Mouse (Mus musculus): Measurements from ENCODE around the gene Adtrp. TPM values are rescaled to one million over a fixed set of nuclear protein-coding genes. Genes with fewer than 3 reads are reported as not detected.

Adtrp gene
- 0.22 and 0.66 TPM in 2 replicates for polyA plus RNA-seq (2015; fragmentation: Nextera tagmentation; extraction: Ambion mirVana)

DNA sequence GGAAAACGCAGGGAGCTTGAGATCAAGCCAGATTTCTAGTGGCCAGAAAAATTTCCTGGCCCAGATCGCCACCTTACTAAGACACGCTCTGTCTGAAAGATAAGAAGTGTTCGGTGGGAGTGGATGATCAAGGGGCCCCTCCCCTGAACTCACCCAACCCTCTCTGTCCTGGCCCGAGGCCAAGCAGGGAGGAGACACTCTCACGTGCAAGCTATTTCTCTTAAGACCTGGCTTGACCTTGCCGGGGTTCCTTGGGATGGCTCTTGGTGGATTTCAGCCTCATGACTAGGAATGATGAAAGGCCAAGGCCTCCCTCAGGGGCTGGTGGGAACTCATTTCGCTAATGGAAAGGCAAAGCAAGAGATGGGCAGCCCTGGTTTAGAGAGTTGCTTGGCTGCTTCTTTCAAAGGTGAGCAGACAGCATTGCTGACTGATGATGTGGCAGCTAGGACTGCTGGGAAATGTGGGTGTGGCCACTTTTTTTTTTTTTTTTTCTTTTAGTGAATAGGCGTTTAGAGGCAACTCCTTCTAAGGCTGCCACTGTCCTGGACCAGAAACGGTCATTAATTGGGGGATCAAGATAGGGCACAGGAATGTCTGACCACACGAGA lies at the start of gene Adtrp:
TSS of gene Adtrp (minus strand) at position 169 of the 611 bp plus-strand sequence.
- H3K36me3 ChIP-seq: no peaks in the 10 kb centered on the region
- H3K9me3 ChIP-seq (replicated peaks): no peaks in the 10 kb centered on the region
- 0 out of 2 replicates have a peak within 1 kb of the TSS, but pooled peaks have one; percentile 20 for H3K4me2 ChIP-seq
- H3K9ac ChIP-seq: no peak within 1 kb of the TSS
- H3K4me3 ChIP-seq (replicated peaks): no peak within 1 kb of the TSS
- no peaks in the 10 kb centered on the region for H3K27me3 ChIP-seq
- WGBS: 58% methylated on average over 11 of the region's 11 CpGs
- H3K4me1 ChIP-seq: peaks cover 15% of the 10 kb centered on the region
- no peak within 1 kb of the TSS for H3K27ac ChIP-seq
- ATAC-seq (replicated peaks; ENCODE audit: low FRiP score): no peak

DNA sequence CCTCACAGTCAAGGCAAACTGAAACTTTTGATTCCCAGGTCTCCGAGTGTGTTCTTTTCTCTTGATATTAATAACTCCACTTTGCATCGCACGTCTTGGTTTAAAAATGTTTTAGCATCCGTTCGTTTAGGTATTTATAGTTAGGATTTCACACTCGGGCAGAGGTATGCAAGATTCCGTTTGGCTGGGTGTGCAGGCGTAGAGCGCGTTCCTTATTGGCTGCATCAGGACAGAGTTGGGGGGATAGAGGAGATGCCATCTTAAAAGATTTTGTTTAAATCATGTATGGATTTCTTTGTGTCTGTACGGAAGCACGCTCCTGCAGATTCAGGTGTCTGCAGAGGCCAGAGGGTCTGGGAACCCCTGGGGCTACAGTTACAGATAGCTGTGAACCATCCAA lies 44.5 kb upstream of the Adtrp start:
- no peak for ATAC-seq (replicated peaks; ENCODE audit: low FRiP score)
- no peak overlapping the region for H3K9ac ChIP-seq
- no peak overlapping the region for H3K4me2 ChIP-seq
- H3K4me3 ChIP-seq (replicated peaks): no peak overlapping the region
- H3K4me1 ChIP-seq: no peaks in the 10 kb centered on the region
- 95% methylated on average over 12 of the region's 12 CpGs for WGBS
- H3K27ac ChIP-seq: no peak overlapping the region
- no peaks in the 10 kb centered on the region for H3K36me3 ChIP-seq
- no peaks in the 10 kb centered on the region for H3K9me3 ChIP-seq (replicated peaks)
- no peaks in the 10 kb centered on the region for H3K27me3 ChIP-seq

DNA sequence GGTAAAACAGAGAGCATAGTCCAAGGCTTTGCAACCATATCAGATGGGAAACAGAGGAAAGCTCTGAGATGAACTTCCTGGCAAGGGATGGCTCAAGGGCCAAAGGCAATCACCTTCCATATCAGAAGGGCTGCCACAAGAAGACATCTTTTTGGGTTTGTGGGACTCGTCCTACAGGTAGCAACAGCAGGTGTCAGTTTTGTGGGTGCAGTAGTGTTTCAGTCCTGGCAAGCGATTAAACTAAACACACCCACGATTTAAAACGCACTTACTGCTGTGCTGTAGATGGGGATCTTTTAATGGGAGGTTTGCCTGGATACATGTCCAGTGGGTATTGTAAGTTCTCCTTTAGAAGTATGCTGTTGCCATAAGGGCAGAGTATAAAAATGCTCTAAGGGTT lies 43.1 kb upstream of the Adtrp start:
- no peaks in the 10 kb centered on the region for H3K9me3 ChIP-seq (replicated peaks)
- H3K9ac ChIP-seq: no peak overlapping the region
- ATAC-seq (replicated peaks; ENCODE audit: low FRiP score): no peak
- H3K4me2 ChIP-seq: no peak overlapping the region
- WGBS: 84% methylated on average over 4 of the region's 4 CpGs
- H3K27ac ChIP-seq: no peak overlapping the region
- H3K4me3 ChIP-seq (replicated peaks): no peak overlapping the region
- no peaks in the 10 kb centered on the region for H3K4me1 ChIP-seq
- no peaks in the 10 kb centered on the region for H3K36me3 ChIP-seq
- no peaks in the 10 kb centered on the region for H3K27me3 ChIP-seq

DNA sequence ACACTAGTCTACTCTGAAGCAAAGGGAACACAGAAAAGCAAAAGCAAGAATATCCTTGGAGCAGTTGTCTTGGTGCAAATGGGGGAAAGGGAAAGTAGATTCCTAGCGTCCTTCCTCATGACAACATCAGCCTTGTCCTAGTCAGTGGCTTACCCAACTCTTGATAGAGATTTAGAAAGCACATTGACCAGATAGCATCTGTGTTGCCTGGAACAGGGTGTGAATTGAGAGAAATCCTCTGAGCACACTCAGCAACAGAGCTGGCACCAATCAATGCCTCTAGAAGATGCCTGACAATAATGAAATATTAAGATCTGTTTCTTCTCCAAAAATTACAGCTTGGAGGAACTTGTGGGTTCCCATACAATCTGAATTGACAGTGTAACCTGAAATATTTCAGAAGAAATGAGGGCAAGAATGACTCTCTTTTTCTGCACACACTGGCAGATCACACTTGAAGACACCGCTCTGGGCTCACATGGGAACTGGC lies 42.7 kb upstream of the Adtrp start:
- Histone ChIP-seq H3K27me3 (no peaks in the 10 kb centered on the region), H3K9ac (no peak overlapping the region), H3K36me3 (no peaks in the 10 kb centered on the region), H3K4me1 (no peaks in the 10 kb centered on the region), H3K27ac (no peak overlapping the region), H3K4me2 (no peak overlapping the region), H3K9me3 (replicated peaks) (no peaks in the 10 kb centered on the region), H3K4me3 (replicated peaks) (no peak overlapping the region)
- ATAC-seq (replicated peaks; ENCODE audit: low FRiP score): no peak
- WGBS: 96% methylated on average over 2 of the region's 2 CpGs

DNA sequence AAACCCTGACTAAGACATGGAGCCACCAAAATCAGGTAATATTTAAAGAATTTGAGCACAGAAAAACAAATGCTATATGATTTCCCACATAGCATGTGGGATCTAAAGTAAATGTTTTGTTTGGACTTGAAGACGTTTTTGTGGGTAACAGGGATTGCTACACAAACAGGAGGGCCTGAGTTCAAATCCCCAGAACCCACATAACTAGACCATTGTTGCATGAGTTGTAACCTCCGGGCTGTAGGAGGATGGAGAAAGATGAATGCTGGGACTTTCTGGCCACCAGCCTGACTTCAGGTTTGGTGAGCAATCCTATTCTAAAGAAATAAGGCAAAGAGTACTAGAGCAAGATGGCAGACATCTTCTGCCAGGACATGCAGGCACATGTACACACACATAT lies 41.2 kb upstream of the Adtrp start:
- H3K36me3 ChIP-seq: no peaks in the 10 kb centered on the region
- H3K4me1 ChIP-seq: no peaks in the 10 kb centered on the region
- no peak overlapping the region for H3K4me3 ChIP-seq (replicated peaks)
- no peaks in the 10 kb centered on the region for H3K9me3 ChIP-seq (replicated peaks)
- no peak overlapping the region for H3K9ac ChIP-seq
- WGBS: 77% methylated on average over 2 of the region's 2 CpGs
- H3K4me2 ChIP-seq: no peak overlapping the region
- H3K27me3 ChIP-seq: no peaks in the 10 kb centered on the region
- no peak overlapping the region for H3K27ac ChIP-seq
- ATAC-seq (replicated peaks; ENCODE audit: low FRiP score): no peak

DNA sequence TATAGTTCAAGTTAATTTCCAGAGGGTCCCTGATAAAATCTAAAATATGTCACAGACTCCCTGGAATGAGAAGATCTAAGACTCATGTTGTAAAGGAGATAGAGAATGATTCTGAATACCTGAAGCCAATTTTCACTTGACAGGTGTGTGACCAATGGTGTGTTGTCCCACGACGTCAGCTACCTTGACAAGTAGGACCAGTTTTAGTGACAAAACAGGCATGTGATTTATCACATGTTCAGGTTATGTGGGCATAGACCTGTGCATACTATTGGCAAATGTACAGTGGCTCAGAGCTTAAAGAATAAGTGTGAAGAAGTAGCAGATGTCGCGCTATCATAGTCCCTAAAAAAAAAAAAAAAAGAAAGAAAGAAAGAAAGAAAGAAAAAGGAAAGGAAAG lies 38.6 kb upstream of the Adtrp start:
- Histone ChIP-seq H3K4me3 (replicated peaks) (no peak overlapping the region), H3K36me3 (no peaks in the 10 kb centered on the region), H3K27me3 (no peaks in the 10 kb centered on the region), H3K4me1 (no peaks in the 10 kb centered on the region), H3K9me3 (replicated peaks) (no peaks in the 10 kb centered on the region), H3K4me2 (no peak overlapping the region), H3K27ac (no peak overlapping the region), H3K9ac (no peak overlapping the region)
- ATAC-seq (replicated peaks; ENCODE audit: low FRiP score): no peak
- 90% methylated on average over 4 of the region's 4 CpGs for whole genome bisulfite sequencing

DNA sequence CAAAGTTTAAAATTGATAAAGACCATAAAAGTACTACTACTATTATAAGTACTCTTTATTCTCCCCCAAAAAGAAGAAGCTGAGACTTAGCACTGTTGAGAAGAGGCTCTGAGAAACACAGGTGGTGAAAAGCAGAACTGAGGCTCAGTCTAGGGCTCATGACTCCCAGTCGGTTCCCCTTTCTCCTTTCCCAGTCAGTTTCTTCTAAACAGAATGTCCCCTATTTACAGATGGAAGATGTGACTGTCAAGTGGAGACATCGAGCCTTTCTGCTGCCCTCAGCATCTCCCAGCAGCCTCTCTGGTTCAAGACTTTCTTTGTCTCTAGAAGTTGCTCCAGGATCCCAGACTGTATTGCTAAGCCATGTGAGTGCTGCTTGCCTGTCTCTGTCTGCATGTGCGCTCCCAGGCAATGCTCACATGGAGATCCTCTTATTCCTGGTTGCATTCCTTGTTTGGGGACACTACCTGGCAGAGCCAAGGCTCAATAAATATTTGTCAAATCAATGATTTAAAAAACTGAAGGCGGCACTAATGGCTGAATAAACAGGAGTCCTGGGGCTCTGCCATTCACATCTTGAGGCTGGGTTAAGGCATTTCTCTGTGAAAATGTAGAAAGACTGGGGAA lies 36.3 kb upstream of the Adtrp start:
- no peak for ATAC-seq (replicated peaks; ENCODE audit: low FRiP score)
- Histone ChIP-seq H3K4me1 (no peaks in the 10 kb centered on the region), H3K9me3 (replicated peaks) (no peaks in the 10 kb centered on the region), H3K4me3 (replicated peaks) (no peak overlapping the region), H3K27ac (no peak overlapping the region), H3K9ac (no peak overlapping the region), H3K36me3 (no peaks in the 10 kb centered on the region), H3K4me2 (no peak overlapping the region), H3K27me3 (no peaks in the 10 kb centered on the region)
- WGBS: 79% methylated on average over 4 of the region's 4 CpGs

DNA sequence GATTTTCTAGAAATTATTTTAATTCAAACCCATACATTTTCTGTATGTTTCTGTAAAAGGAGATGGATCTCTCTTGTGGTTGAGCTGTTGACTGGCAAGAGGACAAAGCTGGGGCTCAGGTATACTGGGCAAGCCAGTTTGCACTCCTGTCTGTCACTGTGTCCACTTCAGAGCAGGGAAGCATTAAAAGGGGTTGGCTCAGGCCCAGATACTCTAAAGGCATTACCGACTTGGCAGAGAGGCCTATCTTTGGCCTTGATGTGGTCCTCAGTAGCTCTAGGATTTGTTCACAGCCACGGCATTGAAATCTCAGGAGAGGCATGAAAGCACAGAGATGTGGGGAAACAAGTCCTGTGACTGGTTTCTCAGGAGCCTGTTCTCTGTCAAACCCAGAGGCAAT lies 33.7 kb upstream of the Adtrp start:
- H3K4me2 ChIP-seq: no peak overlapping the region
- 66% methylated on average over 2 of the region's 2 CpGs for WGBS
- no peaks in the 10 kb centered on the region for H3K27me3 ChIP-seq
- H3K27ac ChIP-seq: no peak overlapping the region
- no peak overlapping the region for H3K4me3 ChIP-seq (replicated peaks)
- no peaks in the 10 kb centered on the region for H3K4me1 ChIP-seq
- H3K9me3 ChIP-seq (replicated peaks): no peaks in the 10 kb centered on the region
- no peak overlapping the region for H3K9ac ChIP-seq
- no peaks in the 10 kb centered on the region for H3K36me3 ChIP-seq
- ATAC-seq (replicated peaks; ENCODE audit: low FRiP score): no peak

DNA sequence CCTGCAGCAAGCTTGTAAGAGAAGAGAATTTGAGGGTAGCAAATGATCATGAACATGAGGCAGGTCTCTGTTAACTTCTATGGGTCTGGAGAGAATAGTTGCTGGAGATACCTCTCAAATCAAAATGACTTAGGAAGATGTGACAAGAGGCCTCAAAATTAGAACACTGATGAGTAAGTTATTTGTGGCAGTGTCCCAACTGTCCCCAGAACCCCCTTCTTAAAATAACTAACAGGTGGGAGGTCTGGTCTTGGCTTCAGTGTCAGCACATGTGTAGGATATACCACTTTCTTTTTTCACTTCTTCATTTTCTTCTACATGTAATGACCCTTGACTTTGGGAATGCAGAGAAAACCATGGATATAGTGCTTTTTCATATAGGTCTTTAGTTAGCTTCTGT lies 33.0 kb upstream of the Adtrp start:
- no peak for ATAC-seq (replicated peaks; ENCODE audit: low FRiP score)
- no peaks in the 10 kb centered on the region for H3K27me3 ChIP-seq
- no peak overlapping the region for H3K4me3 ChIP-seq (replicated peaks)
- no peaks in the 10 kb centered on the region for H3K4me1 ChIP-seq
- H3K9me3 ChIP-seq (replicated peaks): no peaks in the 10 kb centered on the region
- no peak overlapping the region for H3K9ac ChIP-seq
- no peak overlapping the region for H3K27ac ChIP-seq
- H3K36me3 ChIP-seq: no peaks in the 10 kb centered on the region
- H3K4me2 ChIP-seq: no peak overlapping the region

DNA sequence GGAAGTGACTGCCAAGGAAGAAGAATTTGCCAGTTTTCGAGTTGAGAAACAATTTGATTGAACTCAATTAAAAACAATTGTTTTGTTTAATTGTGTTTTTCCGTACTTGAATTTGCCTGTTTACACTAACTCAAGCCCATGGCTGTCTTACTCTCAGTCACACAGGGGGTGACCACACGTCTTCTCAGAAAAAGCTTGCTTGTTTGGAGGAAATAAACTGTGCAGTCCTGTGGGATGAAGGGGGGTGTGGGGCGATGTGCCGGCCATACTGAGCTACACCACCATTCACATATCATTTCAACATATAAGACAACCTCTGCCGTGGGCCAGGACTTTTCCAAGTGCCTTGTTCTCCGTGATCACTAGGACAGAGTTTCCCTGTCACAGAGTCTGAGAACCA lies 25.2 kb upstream of the Adtrp start:
- ATAC-seq (replicated peaks; ENCODE audit: low FRiP score): no peak
- Histone ChIP-seq H3K4me2 (no peak overlapping the region), H3K4me1 (peaks cover 12% of the 10 kb centered on the region), H3K27me3 (no peaks in the 10 kb centered on the region), H3K9ac (no peak overlapping the region), H3K9me3 (replicated peaks) (no peaks in the 10 kb centered on the region), H3K27ac (peak overlapping the region; percentile 30; the same call in 1 of the 2 replicates), H3K4me3 (replicated peaks) (no peak overlapping the region), H3K36me3 (no peaks in the 10 kb centered on the region)
- 47% methylated on average over 7 of the region's 7 CpGs for WGBS

DNA sequence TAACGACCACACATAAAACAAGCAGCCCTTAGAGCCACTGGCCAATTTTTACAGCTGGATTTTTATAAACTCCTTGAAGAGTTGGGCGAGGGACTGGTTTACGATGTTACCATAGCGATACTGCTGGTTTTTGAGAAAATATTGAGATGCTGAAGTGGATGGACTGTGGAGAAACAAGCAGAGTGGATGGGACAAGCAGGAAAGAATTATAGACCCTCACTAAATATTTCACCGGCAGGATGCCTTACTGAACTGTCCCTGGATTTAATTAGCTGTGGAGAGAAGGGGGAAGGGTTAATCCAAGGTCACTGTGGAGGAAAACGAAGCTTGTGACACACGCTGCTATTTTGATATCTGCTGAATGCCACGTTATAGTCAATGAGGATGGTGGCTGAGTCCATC lies 24.7 kb upstream of the Adtrp start:
- 11% methylated on average over 8 of the region's 8 CpGs for whole genome bisulfite sequencing
- Histone ChIP-seq H3K36me3 (no peaks in the 10 kb centered on the region), H3K4me3 (replicated peaks) (no peak overlapping the region), H3K4me1 (peaks cover 12% of the 10 kb centered on the region), H3K4me2 (peak overlapping the region; percentile 47), H3K9ac (no peak overlapping the region), H3K9me3 (replicated peaks) (no peaks in the 10 kb centered on the region), H3K27ac (peak overlapping the region; percentile 30; the same call in 1 of the 2 replicates), H3K27me3 (no peaks in the 10 kb centered on the region)
- peak; percentile 62 for ATAC-seq (replicated peaks; ENCODE audit: low FRiP score)

DNA sequence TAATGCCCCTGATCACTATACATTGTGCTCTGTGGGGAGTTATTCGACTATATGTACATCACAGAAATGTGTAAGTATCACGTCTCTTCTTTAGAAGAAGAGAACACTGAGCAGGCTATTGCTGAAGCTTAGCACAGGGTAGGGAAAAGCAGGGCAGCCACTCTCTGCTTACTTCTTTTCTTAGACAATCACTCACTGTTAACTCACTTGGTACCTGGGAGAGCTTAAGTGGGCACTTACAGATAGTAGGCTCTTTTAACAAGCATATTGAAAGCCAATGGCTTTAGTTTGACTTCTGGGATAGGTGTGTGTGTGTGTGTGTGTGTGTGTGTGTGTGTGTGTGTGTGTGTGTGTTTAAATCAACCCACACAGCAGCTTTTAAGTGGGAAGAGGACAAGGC lies 20.0 kb upstream of the Adtrp start:
- no peak for ATAC-seq (replicated peaks; ENCODE audit: low FRiP score)
- H3K9ac ChIP-seq: no peak overlapping the region
- H3K27ac ChIP-seq: no peak overlapping the region
- H3K4me2 ChIP-seq: no peak overlapping the region
- H3K9me3 ChIP-seq (replicated peaks): no peaks in the 10 kb centered on the region
- 89% methylated on average over 2 of the region's 2 CpGs for WGBS
- H3K4me3 ChIP-seq (replicated peaks): no peak overlapping the region
- peaks cover 14% of the 10 kb centered on the region for H3K4me1 ChIP-seq
- H3K27me3 ChIP-seq: no peaks in the 10 kb centered on the region
- H3K36me3 ChIP-seq: no peaks in the 10 kb centered on the region

DNA sequence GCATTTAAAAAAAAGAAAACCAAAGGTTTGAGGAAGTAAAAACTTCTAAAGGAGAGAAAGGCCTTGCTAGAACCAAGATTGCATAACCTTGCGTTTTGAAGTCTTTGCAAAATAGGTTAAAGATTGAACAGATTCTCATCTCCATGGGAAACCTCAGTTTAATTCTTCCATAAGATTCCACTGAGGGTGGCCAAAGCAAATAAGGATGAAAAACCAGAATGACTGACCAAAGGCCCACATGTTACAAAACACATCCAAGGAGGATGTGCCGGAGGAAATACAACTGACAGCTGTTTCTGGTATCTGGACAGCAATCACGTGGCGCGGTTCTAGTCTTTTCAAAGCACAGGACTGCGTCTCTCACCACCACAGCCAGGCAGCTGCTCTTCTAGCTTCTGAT lies 18.1 kb upstream of the Adtrp start:
- H3K4me3 ChIP-seq (replicated peaks): no peak overlapping the region
- H3K36me3 ChIP-seq: no peaks in the 10 kb centered on the region
- no peak for ATAC-seq (replicated peaks; ENCODE audit: low FRiP score)
- no peak overlapping the region for H3K9ac ChIP-seq
- H3K9me3 ChIP-seq (replicated peaks): no peaks in the 10 kb centered on the region
- H3K27me3 ChIP-seq: no peaks in the 10 kb centered on the region
- H3K4me2 ChIP-seq: no peak overlapping the region
- peak overlapping the region; percentile 75 for H3K27ac ChIP-seq
- peaks cover 6% of the 10 kb centered on the region for H3K4me1 ChIP-seq
- WGBS: 51% methylated on average over 6 of the region's 6 CpGs

Measured in kidney, embryonic 15.5 days (tissue).